Mouse (Mus musculus) olfactory bulb, adult 2 months (tissue): ENCODE data around the gene Gusb.

Experiments
- CTCF ChIP-seq: fragments of 200-500 bp; IDR thresholded peaks from 2 replicates; pipeline ENCODE4 v1.5.1; 2012; ENCODE audit warnings: low read depth, mild to moderate bottlenecking, low read length, moderate library complexity; ENCODE audit not compliant: insufficient read depth
- POLR2A ChIP-seq: fragments of 200-500 bp; IDR thresholded peaks from 2 replicates; pipeline ENCODE4 v1.6.1; 2012; ENCODE audit warnings: mild to moderate bottlenecking, low read depth, low read length, moderate library complexity; ENCODE audit not compliant: insufficient read depth

- TF ChIP-seq CTCF (no peak), POLR2A (no peak)
Measured at GRCm38 (mm10) chr5:129966448-129966847, 36.4 kb downstream of the Gusb start.
